Mouse (Mus musculus): ENCODE measurements around the gene Trrap. TPM values are rescaled to one million over a fixed set of nuclear protein-coding genes. Genes with fewer than 3 reads are reported as not detected.

Gene Trrap
- polyA plus RNA-seq, 1 experiment from 2014 or later, result 43.7 TPM

DNA sequence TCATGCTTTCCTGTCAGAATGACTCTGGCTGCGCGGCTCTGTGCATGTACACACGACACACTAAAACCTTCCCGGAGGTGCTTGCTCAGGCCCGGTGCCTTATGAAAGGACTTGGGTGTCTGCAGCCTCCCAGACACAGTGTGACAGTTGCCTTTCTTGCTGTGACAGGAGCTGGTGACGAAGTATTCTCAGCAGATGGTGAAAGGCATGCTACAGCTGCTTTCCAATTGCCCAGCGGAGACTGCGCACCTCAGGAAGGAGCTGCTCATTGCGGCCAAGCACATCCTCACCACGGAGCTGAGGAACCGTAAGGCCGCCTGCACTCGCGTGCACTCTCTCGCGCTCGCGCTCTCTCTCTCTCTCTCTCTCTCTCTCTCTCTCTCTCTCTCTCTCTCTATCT is 18.9 kb downstream of the Trrap start:
- Histone ChIP-seq H3K9me3 (no peaks in the 10 kb centered on the region), H3K36me3 (peaks cover 100% of the 10 kb centered on the region), H3K4me3 (no peak overlapping the region), H3K9ac (no peak overlapping the region), H3K27ac (replicated peaks) (no peak overlapping the region), H3K4me1 (no peaks in the 10 kb centered on the region), H3K27me3 (replicated peaks) (no peaks in the 10 kb centered on the region), H3K4me2 (no peak overlapping the region)
- 96% methylated on average over 18 of the region's 18 CpGs for WGBS
- ATAC-seq (ENCODE audit: extremely low read depth, insufficient number of reproducible peaks, low FRiP score, low TSS enrichment), result no peak

DNA sequence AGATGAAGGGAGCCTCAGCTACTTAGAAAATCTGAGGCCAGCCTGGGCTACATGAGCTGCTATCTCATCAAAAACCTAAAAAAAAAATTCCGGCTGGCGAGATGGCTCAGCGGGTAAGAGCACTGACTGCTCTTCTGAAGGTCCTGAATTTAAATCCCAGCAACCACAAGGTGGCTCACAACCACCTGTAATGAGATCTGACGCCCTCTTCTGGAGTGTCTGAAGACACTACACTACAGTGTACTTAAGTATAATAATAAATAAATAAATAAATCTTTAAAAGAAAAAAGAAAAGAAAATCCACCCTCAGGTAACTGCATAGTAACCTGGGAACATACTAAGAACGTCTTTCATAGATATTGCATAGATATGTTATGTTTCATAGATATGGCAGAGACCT is 25.8 kb downstream of the Trrap start:
- no peak overlapping the region for H3K27ac ChIP-seq (replicated peaks)
- H3K36me3 ChIP-seq, result peaks cover 100% of the 10 kb centered on the region
- ATAC-seq (ENCODE audit: extremely low read depth, insufficient number of reproducible peaks, low FRiP score, low TSS enrichment), result no peak
- no peaks in the 10 kb centered on the region for H3K27me3 ChIP-seq (replicated peaks)
- H3K4me3 ChIP-seq, result no peak overlapping the region
- H3K4me2 ChIP-seq, result no peak overlapping the region
- 84% methylated on average over 5 of the region's 5 CpGs for WGBS
- no peaks in the 10 kb centered on the region for H3K9me3 ChIP-seq
- no peak overlapping the region for H3K9ac ChIP-seq
- no peaks in the 10 kb centered on the region for H3K4me1 ChIP-seq

DNA sequence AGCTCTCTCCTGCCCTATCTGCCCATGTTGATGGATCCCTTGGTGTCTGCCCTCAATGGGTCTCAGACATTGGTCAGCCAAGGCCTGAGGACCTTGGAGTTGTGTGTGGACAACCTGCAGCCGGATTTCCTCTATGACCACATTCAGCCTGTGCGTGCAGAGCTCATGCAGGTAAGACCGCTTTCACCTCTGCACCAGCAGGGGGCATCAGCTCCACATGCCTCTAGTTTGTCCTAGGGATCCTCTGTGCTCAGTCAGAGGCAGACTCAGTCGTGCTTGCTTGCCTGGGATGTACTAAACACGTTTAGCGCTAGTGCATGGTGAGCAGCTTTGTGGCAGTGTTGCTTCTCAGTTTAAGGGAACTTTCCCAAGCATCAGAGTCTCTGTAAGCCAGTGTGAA is 27.2 kb downstream of the Trrap start:
- H3K27ac ChIP-seq (replicated peaks), result no peak overlapping the region
- no peak overlapping the region for H3K9ac ChIP-seq
- H3K4me3 ChIP-seq, result no peak overlapping the region
- no peak overlapping the region for H3K4me2 ChIP-seq
- no peak for ATAC-seq (ENCODE audit: extremely low read depth, insufficient number of reproducible peaks, low FRiP score, low TSS enrichment)
- H3K4me1 ChIP-seq, result no peaks in the 10 kb centered on the region
- no peaks in the 10 kb centered on the region for H3K9me3 ChIP-seq
- H3K27me3 ChIP-seq (replicated peaks), result no peaks in the 10 kb centered on the region
- WGBS, result 72% methylated on average over 6 of the region's 6 CpGs
- H3K36me3 ChIP-seq, result peaks cover 100% of the 10 kb centered on the region

DNA sequence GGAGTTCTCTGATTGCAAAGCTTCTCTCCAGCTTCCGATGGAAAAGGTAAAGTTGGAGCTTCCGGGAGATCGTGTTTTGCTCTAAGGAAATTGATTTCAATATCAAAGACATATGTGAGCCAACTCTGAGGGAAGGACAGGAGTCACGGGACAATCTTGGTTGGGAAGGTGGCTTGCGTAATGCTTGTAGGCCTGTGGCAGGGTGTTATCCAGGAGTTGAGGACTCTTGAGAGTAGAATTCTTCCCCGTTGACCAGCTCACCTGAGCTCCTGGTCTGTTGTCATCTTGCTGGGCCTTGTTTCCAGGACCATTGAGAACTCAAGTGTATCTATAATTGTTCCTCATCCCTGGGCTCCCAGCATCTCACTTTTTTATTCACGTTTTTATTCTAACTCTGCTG is 29.6 kb downstream of the Trrap start:
- H3K4me2 ChIP-seq, result no peak overlapping the region
- no peaks in the 10 kb centered on the region for H3K4me1 ChIP-seq
- WGBS, result 90% methylated on average over 7 of the region's 7 CpGs
- no peaks in the 10 kb centered on the region for H3K9me3 ChIP-seq
- no peaks in the 10 kb centered on the region for H3K27me3 ChIP-seq (replicated peaks)
- H3K4me3 ChIP-seq, result no peak overlapping the region
- no peak overlapping the region for H3K27ac ChIP-seq (replicated peaks)
- no peak for ATAC-seq (ENCODE audit: extremely low read depth, insufficient number of reproducible peaks, low FRiP score, low TSS enrichment)
- H3K36me3 ChIP-seq, result peaks cover 100% of the 10 kb centered on the region
- H3K9ac ChIP-seq, result no peak overlapping the region

DNA sequence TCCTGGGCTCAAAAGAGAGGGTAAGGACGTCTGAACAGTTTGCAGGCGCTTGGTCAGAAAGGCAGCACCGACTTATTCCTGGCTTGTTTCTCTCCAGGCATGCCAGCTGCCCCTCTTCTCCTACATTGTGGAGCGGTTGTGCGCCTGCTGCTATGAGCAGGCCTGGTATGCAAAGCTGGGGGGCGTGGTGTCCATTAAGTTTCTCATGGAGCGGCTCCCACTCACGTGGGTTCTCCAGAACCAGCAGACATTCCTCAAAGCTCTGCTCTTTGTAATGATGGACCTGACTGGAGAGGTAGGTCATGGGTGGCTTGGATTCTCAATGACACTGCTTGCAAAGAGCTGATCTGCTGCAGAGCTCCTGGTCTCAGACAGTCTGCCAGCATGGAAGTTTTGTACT is 35.5 kb downstream of the Trrap start:
- ATAC-seq (ENCODE audit: extremely low read depth, insufficient number of reproducible peaks, low FRiP score, low TSS enrichment), result no peak
- Histone ChIP-seq H3K4me3 (no peak overlapping the region), H3K4me1 (peaks cover 19% of the 10 kb centered on the region), H3K36me3 (peaks cover 100% of the 10 kb centered on the region), H3K27ac (replicated peaks) (no peak overlapping the region), H3K27me3 (replicated peaks) (no peaks in the 10 kb centered on the region), H3K9me3 (no peaks in the 10 kb centered on the region), H3K4me2 (no peak overlapping the region), H3K9ac (no peak overlapping the region)
- WGBS, result 88% methylated on average over 8 of the region's 8 CpGs

- Histone ChIP-seq H3K4me2 (no peak overlapping the region), H3K27ac (replicated peaks) (no peak overlapping the region), H3K4me1 (peaks cover 19% of the 10 kb centered on the region), H3K4me3 (no peak overlapping the region), H3K9ac (no peak overlapping the region), H3K9me3 (no peaks in the 10 kb centered on the region), H3K27me3 (replicated peaks) (no peaks in the 10 kb centered on the region), H3K36me3 (peaks cover 100% of the 10 kb centered on the region)
- 60% methylated on average over 7 of the region's 7 CpGs for WGBS
- ATAC-seq (ENCODE audit: extremely low read depth, insufficient number of reproducible peaks, low FRiP score, low TSS enrichment), result no peak
Observed at GRCm38 (mm10) chr5:144804181-144804580, 36.6 kb downstream of the Trrap start.

- H3K4me2 ChIP-seq, result no peak overlapping the region
- H3K4me1 ChIP-seq, result peaks cover 19% of the 10 kb centered on the region
- no peaks in the 10 kb centered on the region for H3K27me3 ChIP-seq (replicated peaks)
- ATAC-seq (ENCODE audit: extremely low read depth, insufficient number of reproducible peaks, low FRiP score, low TSS enrichment), result peak; percentile 38; the same call in 1 of the 2 replicates
- H3K27ac ChIP-seq (replicated peaks), result peak overlapping the region; percentile 74
- 71% methylated on average over 10 of the region's 10 CpGs for WGBS
- H3K9ac ChIP-seq, result no peak overlapping the region
- no peaks in the 10 kb centered on the region for H3K9me3 ChIP-seq
- H3K4me3 ChIP-seq, result no peak overlapping the region
- H3K36me3 ChIP-seq, result peaks cover 100% of the 10 kb centered on the region
Observed at GRCm38 (mm10) chr5:144806931-144807330, 39.4 kb downstream of the Trrap start.

GRCm38 (mm10) chr5:144828365-144829102 is 61.0 kb downstream of the Trrap start:
- Histone ChIP-seq H3K9ac (no peak overlapping the region), H3K4me2 (no peak overlapping the region), H3K4me3 (no peak overlapping the region), H3K27me3 (replicated peaks) (no peaks in the 10 kb centered on the region), H3K4me1 (no peaks in the 10 kb centered on the region), H3K9me3 (no peaks in the 10 kb centered on the region), H3K27ac (replicated peaks) (no peak overlapping the region), H3K36me3 (peaks cover 100% of the 10 kb centered on the region)
- WGBS, result 92% methylated on average over 20 of the region's 20 CpGs
- ATAC-seq (ENCODE audit: extremely low read depth, insufficient number of reproducible peaks, low FRiP score, low TSS enrichment), result no peak

GRCm38 (mm10) chr5:144829631-144830030 is 62.1 kb downstream of the Trrap start:
- ATAC-seq (ENCODE audit: extremely low read depth, insufficient number of reproducible peaks, low FRiP score, low TSS enrichment), result no peak
- Histone ChIP-seq H3K9ac (no peak overlapping the region), H3K4me1 (no peaks in the 10 kb centered on the region), H3K4me2 (no peak overlapping the region), H3K9me3 (no peaks in the 10 kb centered on the region), H3K4me3 (no peak overlapping the region), H3K36me3 (peaks cover 100% of the 10 kb centered on the region), H3K27ac (replicated peaks) (0 out of 2 replicates have a peak overlapping the region, but pooled peaks have one; percentile 3), H3K27me3 (replicated peaks) (no peaks in the 10 kb centered on the region)
- 74% methylated on average over 4 of the region's 4 CpGs for WGBS

GRCm38 (mm10) chr5:144831840-144832469 is 64.4 kb downstream of the Trrap start:
- Histone ChIP-seq H3K4me1 (no peaks in the 10 kb centered on the region), H3K9ac (no peak overlapping the region), H3K27me3 (replicated peaks) (no peaks in the 10 kb centered on the region), H3K9me3 (no peaks in the 10 kb centered on the region), H3K4me3 (no peak overlapping the region), H3K36me3 (peaks cover 100% of the 10 kb centered on the region), H3K27ac (replicated peaks) (no peak overlapping the region), H3K4me2 (no peak overlapping the region)
- WGBS, result 85% methylated on average over 9 of the region's 9 CpGs
- no peak for ATAC-seq (ENCODE audit: extremely low read depth, insufficient number of reproducible peaks, low FRiP score, low TSS enrichment)

- Histone ChIP-seq H3K27me3 (replicated peaks) (no peaks in the 10 kb centered on the region), H3K36me3 (peaks cover 100% of the 10 kb centered on the region), H3K9me3 (no peaks in the 10 kb centered on the region), H3K9ac (no peak overlapping the region), H3K4me1 (no peaks in the 10 kb centered on the region), H3K4me2 (no peak overlapping the region), H3K4me3 (no peak overlapping the region), H3K27ac (replicated peaks) (no peak overlapping the region)
- ATAC-seq (ENCODE audit: extremely low read depth, insufficient number of reproducible peaks, low FRiP score, low TSS enrichment), result no peak
- 88% methylated on average over 3 of the region's 3 CpGs for WGBS
Observed at GRCm38 (mm10) chr5:144836100-144836499, 68.6 kb downstream of the Trrap start.

- 94% methylated on average over 20 of the region's 20 CpGs for WGBS
- no peak overlapping the region for H3K4me3 ChIP-seq
- no peak overlapping the region for H3K9ac ChIP-seq
- H3K9me3 ChIP-seq, result no peaks in the 10 kb centered on the region
- no peak for ATAC-seq (ENCODE audit: extremely low read depth, insufficient number of reproducible peaks, low FRiP score, low TSS enrichment)
- H3K27me3 ChIP-seq (replicated peaks), result no peaks in the 10 kb centered on the region
- H3K4me2 ChIP-seq, result no peak overlapping the region
- H3K4me1 ChIP-seq, result no peaks in the 10 kb centered on the region
- H3K36me3 ChIP-seq, result peaks cover 100% of the 10 kb centered on the region
- no peak overlapping the region for H3K27ac ChIP-seq (replicated peaks)
Observed at GRCm38 (mm10) chr5:144845352-144845751, 77.8 kb downstream of the Trrap start.
